In genomic region chr7:30393631-30394030, GRCm38 (mm10) we compare ENCODE assay signal across 13 mouse cellular contexts. TPM values are rescaled to one million over a fixed set of nuclear protein-coding genes. Genes with fewer than 3 reads are reported as not detected.
DNase-seq lines count a peak whose midpoint lies in the region; ATAC-seq lines count a peak whose summit lies in the region.
"Had no signal": no experiment of that assay in that cellular context is flagged by ENCODE, and none has a peak within 500 bp of the region (broad histone marks: within the 10 kb centered on the region; RNA-seq: fewer than 3 reads in every experiment).

No protein-coding gene starts in this region.

- peak overlapping the region; percentile 41; the same call in 1 of the 2 replicates for H3K9ac ChIP-seq in heart, embryonic 16.5 days (ENCODE audit: low read length)
- H3K9ac ChIP-seq in neural tube, embryonic 13.5 days, result no peak overlapping the region
- H3K9ac ChIP-seq in liver, embryonic 13.5 days, result no peak overlapping the region
- H3K9ac ChIP-seq: hindbrain, embryonic 15.5 days; midbrain, embryonic 13.5 days had no signal

- no peak for ATAC-seq in heart, embryonic 16.5 days (replicated peaks; ENCODE audit: extremely low read depth, insufficient read depth, low FRiP score)
- ATAC-seq in neural tube, embryonic 13.5 days (ENCODE audit: low read depth), result no peak
- no peak for ATAC-seq in liver, embryonic 13.5 days (ENCODE audit: low read depth)
- ATAC-seq: forebrain, embryonic 14.5 days; midbrain, embryonic 13.5 days had no signal

- H3K27ac ChIP-seq in heart, embryonic 16.5 days (ENCODE audit: low read length), result peak overlapping the region; percentile 69
- 0 out of 2 replicates have a peak overlapping the region, but pooled peaks have one; percentile 42 for H3K27ac ChIP-seq in neural tube, embryonic 13.5 days (replicated peaks)
- peak overlapping the region; percentile 73 for H3K27ac ChIP-seq in liver, embryonic 13.5 days
- H3K27ac ChIP-seq: hindbrain, embryonic 15.5 days; midbrain, embryonic 13.5 days had no signal

- no peak for DNase-seq in heart, adult 18-20 months
- no peak for DNase-seq in neural tube, embryonic 10.5 days (ENCODE audit: extremely low spot score, low spot score)
- DNase-seq in liver, embryonic 13.5 days, result no peak
- peak; percentile 59 for DNase-seq in thymus, postnatal 4 days
- DNase-seq in urinary bladder, postnatal 10 days (ENCODE audit: low spot score), result no peak
- no peak for DNase-seq in cerebellum, adult 11 months
- DNase-seq: cerebellum, postnatal 36 days had no signal

- H3K27me3 ChIP-seq in heart, embryonic 16.5 days (ENCODE audit: control insufficient read depth, insufficient read depth, low read length), result no peaks in the 10 kb centered on the region
- no peaks in the 10 kb centered on the region for H3K27me3 ChIP-seq in neural tube, embryonic 13.5 days
- H3K27me3 ChIP-seq in liver, embryonic 13.5 days, result no peaks in the 10 kb centered on the region
- H3K27me3 ChIP-seq: hindbrain, embryonic 15.5 days; midbrain, embryonic 13.5 days had no signal

- H3K4me1 ChIP-seq in heart, embryonic 16.5 days (ENCODE audit: control insufficient read depth, insufficient read depth, low read length), result no peaks in the 10 kb centered on the region
- H3K4me1 ChIP-seq in neural tube, embryonic 13.5 days (replicated peaks), result no peaks in the 10 kb centered on the region
- H3K4me1 ChIP-seq in liver, embryonic 13.5 days (replicated peaks), result peaks cover 5% of the 10 kb centered on the region; the same call in 1 of the 2 replicates
- H3K4me1 ChIP-seq: hindbrain, embryonic 15.5 days had no signal

- peak overlapping the region; percentile 15; the same call in 1 of the 2 replicates for H3K4me2 ChIP-seq in heart, embryonic 16.5 days (ENCODE audit: low read depth, low read length)
- no peak overlapping the region for H3K4me2 ChIP-seq in neural tube, embryonic 13.5 days
- H3K4me2 ChIP-seq in liver, embryonic 13.5 days, result no peak overlapping the region
- H3K4me2 ChIP-seq: hindbrain, embryonic 15.5 days; midbrain, embryonic 13.5 days had no signal

- WGBS in heart, embryonic 16.5 days, result 76% methylated on average over 4 of the region's 4 CpGs
- 88% methylated on average over 4 of the region's 4 CpGs for whole genome bisulfite sequencing in neural tube, embryonic 13.5 days
- 62% methylated on average over 4 of the region's 4 CpGs for WGBS in liver, embryonic 13.5 days (ENCODE audit: insufficient replicate concordance)

- no peaks in the 10 kb centered on the region for H3K36me3 ChIP-seq in heart, embryonic 16.5 days (ENCODE audit: control insufficient read depth, insufficient read depth)
- no peaks in the 10 kb centered on the region for H3K36me3 ChIP-seq in neural tube, embryonic 13.5 days
- H3K36me3 ChIP-seq in liver, embryonic 13.5 days, result no peaks in the 10 kb centered on the region
- H3K36me3 ChIP-seq: hindbrain, embryonic 15.5 days; midbrain, embryonic 13.5 days had no signal

- H3K4me3 ChIP-seq in heart, embryonic 16.5 days (ENCODE audit: low read length), result no peak overlapping the region
- no peak overlapping the region for H3K4me3 ChIP-seq in neural tube, embryonic 13.5 days
- no peak overlapping the region for H3K4me3 ChIP-seq in liver, embryonic 13.5 days (replicated peaks)
- H3K4me3 ChIP-seq: hindbrain, embryonic 15.5 days; midbrain, embryonic 13.5 days had no signal

- H3K9me3 ChIP-seq in heart, embryonic 16.5 days (replicated peaks; ENCODE audit: control insufficient read depth, low read length), result no peaks in the 10 kb centered on the region
- no peaks in the 10 kb centered on the region for H3K9me3 ChIP-seq in neural tube, embryonic 13.5 days
- no peaks in the 10 kb centered on the region for H3K9me3 ChIP-seq in liver, embryonic 13.5 days (replicated peaks)
- H3K9me3 ChIP-seq: hindbrain, embryonic 15.5 days; midbrain, embryonic 13.5 days had no signal

RNA-seq across cellular contexts. Expression of gene Tyrobp, which starts 19.9 kb away (rescaled TPM):
- polyA plus RNA-seq in heart, embryonic 16.5 days (2015; fragmentation: Nextera tagmentation; extraction: Ambion mirVana), result 32.2 and 34.7 TPM in 2 replicates
- total RNA-seq in heart, adult 18-20 months (2021), result 10 to 100 TPM; 18.9 to 22.2 TPM
- polyA plus RNA-seq in neural tube, embryonic 13.5 days (2015; fragmentation: Nextera tagmentation; extraction: Ambion mirVana), result 35.3 and 40.8 TPM in 2 replicates
- polyA plus RNA-seq in liver, embryonic 13.5 days (2015; fragmentation: Nextera tagmentation; extraction: Ambion mirVana), result 65.8 and 80.0 TPM in 2 replicates

RNA-seq across cellular contexts. Expression of gene Hcst, which starts 26.0 kb away (rescaled TPM):
- polyA plus RNA-seq in heart, embryonic 16.5 days (2015; fragmentation: Nextera tagmentation; extraction: Ambion mirVana), result 2.2 and 4.6 TPM in 2 replicates
- total RNA-seq in heart, adult 18-20 months (2021), result 1 to 10 TPM in 1 of 2 experiments, under 1 TPM in 1; 0.69 to 3.3 TPM
- polyA plus RNA-seq in neural tube, embryonic 13.5 days (2015; fragmentation: Nextera tagmentation; extraction: Ambion mirVana), result 1.0 TPM in 1 of 2 replicates, not detected in the other
- polyA plus RNA-seq in liver, embryonic 13.5 days (2015; fragmentation: Nextera tagmentation; extraction: Ambion mirVana), result 2.7 and 4.0 TPM in 2 replicates
- polyA plus RNA-seq: midbrain, embryonic 13.5 days; testis, adult 2 months had no signal

RNA-seq across cellular contexts. Expression of gene Nfkbid, which starts 27.9 kb away (rescaled TPM):
- polyA plus RNA-seq in heart, embryonic 16.5 days (2015; fragmentation: Nextera tagmentation; extraction: Ambion mirVana), result 1.7 and 1.8 TPM in 2 replicates
- under 1 TPM; 0.35 to 0.87 TPM for total RNA-seq in heart, adult 18-20 months (2021)
- 1.9 and 2.8 TPM in 2 replicates for polyA plus RNA-seq in neural tube, embryonic 13.5 days (2015; fragmentation: Nextera tagmentation; extraction: Ambion mirVana)
- 1.2 TPM in 2 replicates for polyA plus RNA-seq in liver, embryonic 13.5 days (2015; fragmentation: Nextera tagmentation; extraction: Ambion mirVana)

RNA-seq across cellular contexts. Expression of gene Lrfn3, which starts 31.1 kb away (rescaled TPM):
- 1.2 and 1.4 TPM in 2 replicates for polyA plus RNA-seq in heart, embryonic 16.5 days (2015; fragmentation: Nextera tagmentation; extraction: Ambion mirVana)
- 1 to 10 TPM; 1.4 to 1.8 TPM for total RNA-seq in heart, adult 18-20 months (2021)
- 10.8 and 12.7 TPM in 2 replicates for polyA plus RNA-seq in neural tube, embryonic 13.5 days (2015; fragmentation: Nextera tagmentation; extraction: Ambion mirVana)
- 1.4 and 1.5 TPM in 2 replicates for polyA plus RNA-seq in liver, embryonic 13.5 days (2015; fragmentation: Nextera tagmentation; extraction: Ambion mirVana)

RNA-seq across cellular contexts. Expression of gene Aplp1, which starts 51.7 kb away (rescaled TPM):
- polyA plus RNA-seq in heart, embryonic 16.5 days (2015; fragmentation: Nextera tagmentation; extraction: Ambion mirVana), result 11.1 and 13.5 TPM in 2 replicates
- total RNA-seq in heart, adult 18-20 months (2021), result 1 to 10 TPM; 2.8 to 3.4 TPM
- 528 and 571 TPM in 2 replicates for polyA plus RNA-seq in neural tube, embryonic 13.5 days (2015; fragmentation: Nextera tagmentation; extraction: Ambion mirVana)
- 4.6 and 4.7 TPM in 2 replicates for polyA plus RNA-seq in liver, embryonic 13.5 days (2015; fragmentation: Nextera tagmentation; extraction: Ambion mirVana)
